Comparison of ENCODE assay signal across 8 mouse cellular contexts in the genomic region with DNA sequence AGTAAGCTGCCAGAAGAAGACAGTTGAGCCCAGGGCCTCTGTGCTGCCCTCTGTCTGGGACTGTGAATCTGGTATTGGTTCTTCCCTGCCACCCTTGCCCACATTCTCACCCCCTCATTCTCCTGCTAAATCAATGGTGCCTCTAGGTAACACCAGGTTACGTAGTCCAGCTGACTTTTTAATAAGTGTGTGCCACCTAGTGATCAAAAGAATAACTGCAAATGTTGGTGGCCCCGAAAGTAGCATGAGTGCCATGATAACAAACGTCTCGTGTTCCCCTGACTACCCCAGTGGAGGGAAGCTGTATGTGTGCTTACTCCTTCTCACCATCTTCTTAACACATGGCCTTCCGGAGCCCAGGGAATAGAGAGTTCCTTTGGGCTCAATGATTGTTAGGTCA.
DNase-seq lines count a peak whose midpoint lies in the region; ATAC-seq and TF ChIP-seq lines count a peak whose summit lies in the region.

No protein-coding gene starts in this region.

- peak; percentile 10 for DNase-seq in kidney, adult 11 months
- DNase-seq in kidney, adult 18-20 months: no peak
- DNase-seq in MEL (ENCODE audit: low read depth, low spot score): peak; percentile 74
- peak; percentile 18 for DNase-seq in cerebellum, adult 9-11 months
- peak; percentile 57 for DNase-seq in hindbrain, postnatal 0 days (ENCODE audit: low spot score)
- peak; percentile 48 for DNase-seq in lung, postnatal 0 days (ENCODE audit: low spot score)
- peak; percentile 29 for DNase-seq in stomach, postnatal 0 days (ENCODE audit: low spot score)

- no peak for TF ChIP-seq POLR2A in MEL (IDR thresholded peaks at IDR 0.05; ENCODE audit: control insufficient read depth in 1 of 2, insufficient read depth in 1 of 2, low read depth in 1 of 2, low read length in 2 of 2, poor library complexity in 1 of 2)

- TF ChIP-seq EP300 in MEL (IDR thresholded peaks at IDR 0.05; ENCODE audit: low read depth in 1 of 2, low read length in 2 of 2): no peak
- no peak for TF ChIP-seq EP300 in lung, postnatal 0 days (IDR thresholded peaks at IDR 0.05)
- TF ChIP-seq EP300 in stomach, postnatal 0 days (optimal IDR thresholded peaks at IDR 0.05): no peak

- WGBS in hindbrain, postnatal 0 days: 33% methylated on average over 5 of the region's 5 CpGs
- 35% methylated on average over 5 of the region's 5 CpGs for whole genome bisulfite sequencing in lung, postnatal 0 days
- WGBS in stomach, postnatal 0 days: 36% methylated on average over 5 of the region's 5 CpGs
- WGBS in intestine, embryonic 15.5 days: 47% methylated on average over 5 of the region's 5 CpGs

- H3K4me2 ChIP-seq in hindbrain, postnatal 0 days (ENCODE audit: low read depth, low read length): no peak overlapping the region
- H3K4me2 ChIP-seq in lung, postnatal 0 days (replicated peaks; ENCODE audit: low read depth, low read length): no peak overlapping the region
- no peak overlapping the region for H3K4me2 ChIP-seq in stomach, postnatal 0 days (replicated peaks; ENCODE audit: low read depth)
- no peak overlapping the region for H3K4me2 ChIP-seq in intestine, embryonic 15.5 days (replicated peaks)

- peak; percentile 71 for TF ChIP-seq RAD21 in MEL (IDR thresholded peaks at IDR 0.05; ENCODE audit: low read depth, low read length)

- ATAC-seq in hindbrain, postnatal 0 days: peak; percentile 77
- peak; percentile 33; the same call in 1 of the 2 replicates for ATAC-seq in lung, postnatal 0 days
- no peak for ATAC-seq in stomach, postnatal 0 days (ENCODE audit: low FRiP score, low TSS enrichment)
- no peak for ATAC-seq in intestine, embryonic 15.5 days

- TF ChIP-seq CTCF in MEL (IDR thresholded peaks at IDR 0.05 in 2 of 3, conservative IDR thresholded peaks at IDR 0.05 in 1 of 3; ENCODE audit: control insufficient read depth in 1 of 3, insufficient read depth in 1 of 3, low read depth in 2 of 3, low read length in 3 of 3, poor library complexity in 1 of 3, severe bottlenecking in 1 of 3): peak in 2 of 3 experiments; percentile 55 to 71; a peak in 4 of 6 replicates
- peak; percentile 70 for TF ChIP-seq CTCF in hindbrain, postnatal 0 days (IDR thresholded peaks at IDR 0.05; ENCODE audit: low read depth)
- peak; percentile 72 for TF ChIP-seq CTCF in lung, postnatal 0 days (IDR thresholded peaks at IDR 0.05)
- peak; percentile 71 for TF ChIP-seq CTCF in stomach, postnatal 0 days (IDR thresholded peaks at IDR 0.05; ENCODE audit: low read depth)

- H3K4me1 ChIP-seq in MEL (ENCODE audit: control insufficient read depth in 1 of 2, insufficient read depth in 2 of 2, low read length in 2 of 2): no peaks in the 10 kb centered on the region
- H3K4me1 ChIP-seq in hindbrain, postnatal 0 days (ENCODE audit: insufficient read depth, low read length): no peaks in the 10 kb centered on the region
- H3K4me1 ChIP-seq in lung, postnatal 0 days (ENCODE audit: insufficient read depth, low read depth, low read length): no peaks in the 10 kb centered on the region
- no peaks in the 10 kb centered on the region for H3K4me1 ChIP-seq in stomach, postnatal 0 days (replicated peaks; ENCODE audit: control insufficient read depth, insufficient read depth)
- no peaks in the 10 kb centered on the region for H3K4me1 ChIP-seq in intestine, embryonic 15.5 days (replicated peaks)

- H3K36me3 ChIP-seq in MEL (ENCODE audit: control insufficient read depth in 1 of 2, insufficient read depth in 2 of 2, low read length in 2 of 2): no peaks in the 10 kb centered on the region
- H3K36me3 ChIP-seq in hindbrain, postnatal 0 days (ENCODE audit: insufficient read depth, low read length): peaks cover 5% of the 10 kb centered on the region; the same call in 1 of the 2 replicates
- no peaks in the 10 kb centered on the region for H3K36me3 ChIP-seq in lung, postnatal 0 days (ENCODE audit: insufficient read depth, low read length)
- no peaks in the 10 kb centered on the region for H3K36me3 ChIP-seq in stomach, postnatal 0 days (ENCODE audit: control insufficient read depth, insufficient read depth, low read length)
- H3K36me3 ChIP-seq in intestine, embryonic 15.5 days: no peaks in the 10 kb centered on the region

- H3K79me2 ChIP-seq in MEL (ENCODE audit: control insufficient read depth, insufficient read depth, low read length, poor library complexity): no peaks in the 10 kb centered on the region

- H3K9ac ChIP-seq in MEL (ENCODE audit: control insufficient read depth, low read depth, low read length, poor library complexity, severe bottlenecking): no peak overlapping the region
- H3K9ac ChIP-seq in hindbrain, postnatal 0 days (replicated peaks; ENCODE audit: low read length): no peak overlapping the region
- no peak overlapping the region for H3K9ac ChIP-seq in lung, postnatal 0 days (replicated peaks; ENCODE audit: low read depth)
- no peak overlapping the region for H3K9ac ChIP-seq in stomach, postnatal 0 days (ENCODE audit: low read length)
- no peak overlapping the region for H3K9ac ChIP-seq in intestine, embryonic 15.5 days

- no peaks in the 10 kb centered on the region for H3K27me3 ChIP-seq in MEL (ENCODE audit: control insufficient read depth in 1 of 2, insufficient read depth in 2 of 2, low read length in 2 of 2)
- no peaks in the 10 kb centered on the region for H3K27me3 ChIP-seq in hindbrain, postnatal 0 days (ENCODE audit: insufficient read depth, low read length)
- H3K27me3 ChIP-seq in lung, postnatal 0 days (replicated peaks; ENCODE audit: insufficient read depth, low read length): no peaks in the 10 kb centered on the region
- H3K27me3 ChIP-seq in stomach, postnatal 0 days (ENCODE audit: control insufficient read depth, insufficient read depth, low read length): no peaks in the 10 kb centered on the region
- H3K27me3 ChIP-seq in intestine, embryonic 15.5 days (replicated peaks): no peaks in the 10 kb centered on the region

- H3K9me3 ChIP-seq in MEL (replicated peaks; ENCODE audit: insufficient read depth, low read length): no peaks in the 10 kb centered on the region
- no peaks in the 10 kb centered on the region for H3K9me3 ChIP-seq in hindbrain, postnatal 0 days (ENCODE audit: low read length)
- H3K9me3 ChIP-seq in lung, postnatal 0 days (ENCODE audit: low read length): no peaks in the 10 kb centered on the region
- H3K9me3 ChIP-seq in stomach, postnatal 0 days (ENCODE audit: control insufficient read depth, low read length): no peaks in the 10 kb centered on the region
- H3K9me3 ChIP-seq in intestine, embryonic 15.5 days: no peaks in the 10 kb centered on the region

- H3K27ac ChIP-seq in MEL (ENCODE audit: control insufficient read depth, low read depth, low read length): no peak overlapping the region
- no peak overlapping the region for H3K27ac ChIP-seq in hindbrain, postnatal 0 days
- no peak overlapping the region for H3K27ac ChIP-seq in lung, postnatal 0 days (ENCODE audit: low read length)
- H3K27ac ChIP-seq in stomach, postnatal 0 days (replicated peaks): no peak overlapping the region
- H3K27ac ChIP-seq in intestine, embryonic 15.5 days: no peak overlapping the region

- no peak overlapping the region for H3K4me3 ChIP-seq in MEL (ENCODE audit: control insufficient read depth in 1 of 2, insufficient read depth in 1 of 2, low read depth in 2 of 2, low read length in 2 of 2)
- H3K4me3 ChIP-seq in hindbrain, postnatal 0 days (ENCODE audit: low read length): no peak overlapping the region
- H3K4me3 ChIP-seq in lung, postnatal 0 days (ENCODE audit: low read depth, low read length): no peak overlapping the region
- H3K4me3 ChIP-seq in stomach, postnatal 0 days (ENCODE audit: low read depth, low read length): no peak overlapping the region
- H3K4me3 ChIP-seq in intestine, embryonic 15.5 days (replicated peaks): no peak overlapping the region

TF ChIP-seq in MEL, 35 proteins besides CTCF, POLR2A, EP300 and RAD21:
- TF ChIP-seq TCF12 (IDR thresholded peaks at IDR 0.05; ENCODE audit: low read depth, low read length) (no peak), MAZ (IDR thresholded peaks at IDR 0.05; ENCODE audit: low read depth, low read length) (no peak), TAL1 (IDR thresholded peaks at IDR 0.05; ENCODE audit: low read length) (no peak), ZC3H11A (IDR thresholded peaks at IDR 0.05; ENCODE audit: low read depth, low read length) (peak; percentile 44), SMC3 (IDR thresholded peaks at IDR 0.05; ENCODE audit: low read depth, low read length) (peak; percentile 75)

Comparison
In these comparisons a context has a peak if more than half of its experiments do, and no peak if none do; other contexts are left out.
1. ATAC-seq: peak in hindbrain, postnatal 0 days (single experiment) and lung, postnatal 0 days (single experiment); none in stomach, postnatal 0 days (single experiment) and intestine, embryonic 15.5 days (single experiment).
2. Peak in every context shown above with its lines, with median percentiles within 50 percentile points of each other: CTCF ChIP-seq.